Comparison of ENCODE assay signal across 8 mouse cellular contexts in genomic region chr2:79256880-79257279, GRCm38 (mm10). TPM values are rescaled to one million over a fixed set of nuclear protein-coding genes. Genes with fewer than 3 reads are reported as not detected.
A peak's percentile ranks its signal among the peaks of the same experiment; 100 is the strongest.
DNase-seq lines count a peak whose midpoint lies in the region; ATAC-seq and TF ChIP-seq lines count a peak whose summit lies in the region.

No protein-coding gene starts in this region.

- no peak overlapping the region for H3K4me3 ChIP-seq in midbrain, embryonic 11.5 days (ENCODE audit: low read depth, low read length)
- H3K4me3 ChIP-seq in midbrain, embryonic 10.5 days = no peak overlapping the region
- peak overlapping the region; percentile 19 for H3K4me3 ChIP-seq in embryonic fibroblast, embryonic 13.5 days (ENCODE audit: insufficient read depth, low read length)
- H3K4me3 ChIP-seq in limb, embryonic 15.5 days = peak overlapping the region; percentile 47

- no peak overlapping the region for H3K9ac ChIP-seq in midbrain, embryonic 11.5 days (ENCODE audit: low read length)
- H3K9ac ChIP-seq in limb, embryonic 15.5 days = no peak overlapping the region

- peak; percentile 84 for DNase-seq in midbrain, embryonic 11.5 days (ENCODE audit: low spot score, missing footprints)
- DNase-seq in midbrain, embryonic 10.5 days (ENCODE audit: low spot score) = no peak
- no peak for DNase-seq in ovary, postnatal 36 days (ENCODE audit: low spot score)
- DNase-seq in left cerebral cortex, postnatal 25 days (ENCODE audit: low spot score in 2 of 2) = no peak
- DNase-seq in layer of hippocampus, adult 9-10 months (ENCODE audit: low spot score) = no peak

- no peak for ATAC-seq in midbrain, embryonic 11.5 days (ENCODE audit: low FRiP score)
- no peak for ATAC-seq in limb, embryonic 15.5 days (ENCODE audit: insufficient number of reproducible peaks, low FRiP score, low TSS enrichment, low read depth)
- peak; percentile 42 for ATAC-seq in neutrophil, adult 5-6 weeks (ENCODE audit: extremely low read depth, insufficient number of reproducible peaks, low FRiP score, poor library complexity, severe bottlenecking)

- H3K9me3 ChIP-seq in midbrain, embryonic 11.5 days (ENCODE audit: control insufficient read depth, low read length) = no peaks in the 10 kb centered on the region
- no peaks in the 10 kb centered on the region for H3K9me3 ChIP-seq in midbrain, embryonic 10.5 days (replicated peaks)
- H3K9me3 ChIP-seq in limb, embryonic 15.5 days = no peaks in the 10 kb centered on the region

- no peak overlapping the region for H3K4me2 ChIP-seq in midbrain, embryonic 11.5 days
- H3K4me2 ChIP-seq in limb, embryonic 15.5 days = no peak overlapping the region; the same call in 1 of the 2 replicates

- TF ChIP-seq CTCF in embryonic fibroblast, embryonic 13.5 days (IDR thresholded peaks at IDR 0.05; ENCODE audit: borderline replicate concordance, insufficient read depth, low read length) = no peak

- intact Hi-C loops in left cerebral cortex, postnatal 25 days (cut with DNase I) = loop anchor here (10.0 kb wide), 1 partner anchor 1212 kb away; no protein-coding TSS in a partner anchor

- H3K36me3 ChIP-seq in midbrain, embryonic 11.5 days (ENCODE audit: control insufficient read depth, insufficient read depth, low read length) = no peaks in the 10 kb centered on the region
- H3K36me3 ChIP-seq in midbrain, embryonic 10.5 days = no peaks in the 10 kb centered on the region
- no peaks in the 10 kb centered on the region for H3K36me3 ChIP-seq in limb, embryonic 15.5 days

- 78% methylated on average over 4 of the region's 4 CpGs for WGBS in midbrain, embryonic 11.5 days
- 81% methylated on average over 4 of the region's 4 CpGs for WGBS in midbrain, embryonic 10.5 days
- WGBS in limb, embryonic 15.5 days = 27% methylated on average over 4 of the region's 4 CpGs

- H3K27me3 ChIP-seq in midbrain, embryonic 11.5 days (ENCODE audit: control insufficient read depth, insufficient read depth, low read length) = peaks cover 2% of the 10 kb centered on the region; the same call in 1 of the 2 replicates
- peaks cover 24% of the 10 kb centered on the region for H3K27me3 ChIP-seq in midbrain, embryonic 10.5 days (ENCODE audit: low read depth, poor library complexity, severe bottlenecking)
- H3K27me3 ChIP-seq in limb, embryonic 15.5 days = no peaks in the 10 kb centered on the region

- H3K27ac ChIP-seq in midbrain, embryonic 11.5 days (ENCODE audit: low read depth, low read length) = no peak overlapping the region
- H3K27ac ChIP-seq in midbrain, embryonic 10.5 days (replicated peaks) = no peak overlapping the region
- no peak overlapping the region for H3K27ac ChIP-seq in embryonic fibroblast, embryonic 13.5 days (ENCODE audit: insufficient read depth, low read length)
- no peak overlapping the region; the same call in 1 of the 2 replicates for H3K27ac ChIP-seq in limb, embryonic 15.5 days

- no peak for TF ChIP-seq POLR2A in embryonic fibroblast, embryonic 13.5 days (IDR thresholded peaks at IDR 0.05; ENCODE audit: low read depth, low read length)

- H3K4me1 ChIP-seq in midbrain, embryonic 11.5 days (ENCODE audit: control insufficient read depth, insufficient read depth, low read length) = peaks cover 4% of the 10 kb centered on the region; the same call in 1 of the 2 replicates
- H3K4me1 ChIP-seq in midbrain, embryonic 10.5 days = peaks cover 15% of the 10 kb centered on the region
- no peaks in the 10 kb centered on the region for H3K4me1 ChIP-seq in embryonic fibroblast, embryonic 13.5 days (ENCODE audit: control insufficient read depth, insufficient read depth, low read length)
- peaks cover 20% of the 10 kb centered on the region for H3K4me1 ChIP-seq in limb, embryonic 15.5 days

RNA-seq across cellular contexts. Expression of gene Itga4, which starts 1.7 kb away (rescaled TPM):
- 8.6 and 10.0 TPM in 2 replicates for polyA plus RNA-seq in midbrain, embryonic 11.5 days (2014; fragmentation: Nextera tagmentation; extraction: Ambion mirVana)
- polyA plus RNA-seq in midbrain, embryonic 10.5 days (2016; fragmentation: Nextera tagmentation; extraction: Ambion mirVana) = 7.9 and 10.4 TPM in 2 replicates
- 11.1 and 15.9 TPM in 2 replicates for polyA plus RNA-seq in embryonic fibroblast, embryonic 13.5 days (2011; ENCODE audit: insufficient read length, low read depth, missing spikeins)
- 6.9 and 7.4 TPM in 2 replicates for polyA plus RNA-seq in limb, embryonic 15.5 days (2015; fragmentation: Nextera tagmentation; extraction: Ambion mirVana)
- total RNA-seq in neutrophil, adult 5-6 weeks (2017) = 352 and 378 TPM in 2 replicates
- 10 to 100 TPM; 12.1 to 12.2 TPM for total RNA-seq in left cerebral cortex, postnatal 25 days (2021)

Comparison
In these comparisons a context has a peak if more than half of its experiments do, and no peak if none do; other contexts are left out.
1. H3K4me3 ChIP-seq: peak in embryonic fibroblast, embryonic 13.5 days (single experiment) and limb, embryonic 15.5 days (single experiment); none in midbrain, embryonic 11.5 days (single experiment) and midbrain, embryonic 10.5 days (single experiment).